Comparison of ENCODE assay signal across 9 mouse cellular contexts in genomic region chr6:115267916-115268315, GRCm38 (mm10). TPM values are rescaled to one million over a fixed set of nuclear protein-coding genes. Genes with fewer than 3 reads are reported as not detected.
DNase-seq lines count a peak whose midpoint lies in the region; ATAC-seq and TF ChIP-seq lines count a peak whose summit lies in the region.
"Had no signal": no experiment of that assay in that cellular context is flagged by ENCODE, and none has a peak within 500 bp of the region (broad histone marks: within the 10 kb centered on the region; RNA-seq: fewer than 3 reads in every experiment).

No protein-coding gene starts in this region.

- no peak overlapping the region for H3K4me2 ChIP-seq in forebrain, embryonic 15.5 days (replicated peaks)
- H3K4me2 ChIP-seq: liver, embryonic 15.5 days had no signal

- TF ChIP-seq POLR2A in MEL (IDR thresholded peaks at IDR 0.05; ENCODE audit: control insufficient read depth in 1 of 2, insufficient read depth in 1 of 2, low read depth in 1 of 2, low read length in 2 of 2, poor library complexity in 1 of 2) = no peak

- H3K9ac ChIP-seq in MEL (ENCODE audit: control insufficient read depth, low read depth, low read length, poor library complexity, severe bottlenecking) = no peak overlapping the region
- H3K9ac ChIP-seq in forebrain, embryonic 15.5 days (replicated peaks) = no peak overlapping the region
- H3K9ac ChIP-seq: liver, embryonic 15.5 days had no signal

- TF ChIP-seq CTCF in MEL (IDR thresholded peaks at IDR 0.05 in 2 of 3, conservative IDR thresholded peaks at IDR 0.05 in 1 of 3; ENCODE audit: control insufficient read depth in 1 of 3, insufficient read depth in 1 of 3, low read depth in 2 of 3, low read length in 3 of 3, poor library complexity in 1 of 3, severe bottlenecking in 1 of 3) = peak; percentile 62 to 74 (median 71)

- H3K9me3 ChIP-seq in MEL (replicated peaks; ENCODE audit: insufficient read depth, low read length) = no peaks in the 10 kb centered on the region
- H3K9me3 ChIP-seq in forebrain, embryonic 15.5 days = no peaks in the 10 kb centered on the region
- H3K9me3 ChIP-seq: liver, embryonic 15.5 days had no signal

- no peaks in the 10 kb centered on the region for H3K79me2 ChIP-seq in MEL (ENCODE audit: control insufficient read depth, insufficient read depth, low read length, poor library complexity)

- no peaks in the 10 kb centered on the region; a peak in 1 of 4 replicates for H3K27me3 ChIP-seq in MEL (ENCODE audit: control insufficient read depth in 1 of 2, insufficient read depth in 2 of 2, low read length in 2 of 2)
- no peaks in the 10 kb centered on the region for H3K27me3 ChIP-seq in forebrain, embryonic 15.5 days
- H3K27me3 ChIP-seq: liver, embryonic 15.5 days had no signal

- peak; percentile 71 for TF ChIP-seq RAD21 in MEL (IDR thresholded peaks at IDR 0.05; ENCODE audit: low read depth, low read length)

- 58% methylated on average over 2 of the region's 2 CpGs for WGBS in forebrain, embryonic 15.5 days

- peak; percentile 36 for DNase-seq in MEL (ENCODE audit: low read depth, low spot score)
- DNase-seq in c-Kit-positive CD71-positive TER-119-negative erythroid progenitor cells, embryonic 14.5 days (ENCODE audit: low read depth) = peak; percentile 1
- DNase-seq in heart, postnatal 4 days = peak; percentile 86
- DNase-seq in layer of hippocampus, adult 18-20 months (ENCODE audit: low spot score in 2 of 2) = peak; percentile 50 to 83
- DNase-seq in lung, postnatal 14 days = peak; percentile 75
- peak; percentile 49 for DNase-seq in retina, postnatal 7 days (ENCODE audit: low read depth, low spot score)

- no peaks in the 10 kb centered on the region for H3K36me3 ChIP-seq in MEL (ENCODE audit: control insufficient read depth in 1 of 2, insufficient read depth in 2 of 2, low read length in 2 of 2)
- peaks cover 8% of the 10 kb centered on the region for H3K36me3 ChIP-seq in forebrain, embryonic 15.5 days
- H3K36me3 ChIP-seq: liver, embryonic 15.5 days had no signal

- TF ChIP-seq EP300 in MEL (IDR thresholded peaks at IDR 0.05; ENCODE audit: low read depth in 1 of 2, low read length in 2 of 2) = no peak

- H3K27ac ChIP-seq in MEL (ENCODE audit: control insufficient read depth, low read depth, low read length) = no peak overlapping the region
- no peak overlapping the region for H3K27ac ChIP-seq in forebrain, embryonic 15.5 days (replicated peaks)
- H3K27ac ChIP-seq: liver, embryonic 15.5 days had no signal

- H3K4me1 ChIP-seq in MEL (ENCODE audit: control insufficient read depth in 1 of 2, insufficient read depth in 2 of 2, low read length in 2 of 2) = no peaks in the 10 kb centered on the region
- no peaks in the 10 kb centered on the region for H3K4me1 ChIP-seq in forebrain, embryonic 15.5 days
- H3K4me1 ChIP-seq: liver, embryonic 15.5 days had no signal

- ATAC-seq in forebrain, embryonic 15.5 days (replicated peaks) = peak; percentile 83
- ATAC-seq in activated CD4-positive, CD25-positive, alpha-beta regulatory T cell, adult 4 months = no peak

- no peak overlapping the region for H3K4me3 ChIP-seq in MEL (ENCODE audit: control insufficient read depth in 1 of 2, insufficient read depth in 1 of 2, low read depth in 2 of 2, low read length in 2 of 2)
- no peak overlapping the region for H3K4me3 ChIP-seq in forebrain, embryonic 15.5 days
- H3K4me3 ChIP-seq: liver, embryonic 15.5 days had no signal

TF ChIP-seq in MEL, 35 proteins besides CTCF, POLR2A, EP300 and RAD21:
- TF ChIP-seq MXI1 (IDR thresholded peaks at IDR 0.05; ENCODE audit: low read depth, low read length) = no peak
- peak; percentile 72 for TF ChIP-seq SMC3 (IDR thresholded peaks at IDR 0.05; ENCODE audit: low read depth, low read length)
- TF ChIP-seq TBP (IDR thresholded peaks at IDR 0.05; ENCODE audit: low read depth, low read length) = no peak
- TF ChIP-seq E2F4 (IDR thresholded peaks at IDR 0.05; ENCODE audit: borderline replicate concordance, low read depth, low read length) = no peak
- TF ChIP-seq ZC3H11A (IDR thresholded peaks at IDR 0.05; ENCODE audit: low read depth, low read length) = peak; percentile 49

RNA-seq across cellular contexts. Expression of gene Timp4, which starts 15.9 kb away (rescaled TPM):
- total RNA-seq in MEL (2012; rRNA removed) = not detected in 2 replicates
- not detected for polyA plus RNA-seq in MEL (2012; ENCODE audit: insufficient read depth in 1 of 2, insufficient read length in 2 of 2, low read depth in 1 of 2, low replicate concordance in 2 of 2, missing spikeins in 1 of 2)
- 2.0 and 2.3 TPM in 2 replicates for polyA plus RNA-seq in forebrain, embryonic 15.5 days (2015; fragmentation: Nextera tagmentation; extraction: Ambion mirVana)
- 1 to 10 TPM; 1.3 to 2.2 TPM for total RNA-seq in heart, postnatal 4 days (2021)
- total RNA-seq in layer of hippocampus, adult 18-20 months (2021) = 10 to 100 TPM; 19.9 to 22.0 TPM
- polyA plus RNA-seq in activated CD4-positive, CD25-positive, alpha-beta regulatory T cell, adult 4 months (2017; shearing (Covaris generic)) = under 1 TPM in 1 of 2 experiments, not detected in 1; 0.25 TPM

RNA-seq across cellular contexts. Expression of gene Gm17482, which starts 40.8 kb away (rescaled TPM):
- not detected in 2 replicates for total RNA-seq in MEL (2012; rRNA removed)
- polyA plus RNA-seq in MEL (2012; ENCODE audit: insufficient read depth in 1 of 2, insufficient read length in 2 of 2, low read depth in 1 of 2, low replicate concordance in 2 of 2, missing spikeins in 1 of 2) = not detected
- polyA plus RNA-seq in forebrain, embryonic 15.5 days (2015; fragmentation: Nextera tagmentation; extraction: Ambion mirVana) = not detected in 2 replicates
- total RNA-seq in heart, postnatal 4 days (2021) = not detected
- not detected for total RNA-seq in layer of hippocampus, adult 18-20 months (2021)
- not detected for polyA plus RNA-seq in activated CD4-positive, CD25-positive, alpha-beta regulatory T cell, adult 4 months (2017; shearing (Covaris generic))
- polyA plus RNA-seq: liver, embryonic 15.5 days had no signal

Comparison
In these comparisons a context has a peak if more than half of its experiments do, and no peak if none do; other contexts are left out.
1. DNase-seq: peak in every context shown above with its lines; median percentile 86 in heart, postnatal 4 days; 75 in lung, postnatal 14 days; 66 in layer of hippocampus, adult 18-20 months; 49 in retina, postnatal 7 days; 36 in MEL; 1 in c-Kit-positive CD71-positive TER-119-negative erythroid progenitor cells, embryonic 14.5 days.
2. RNA of gene Timp4, which starts 15.9 kb away (total RNA-seq): 19.9 to 22.0 TPM in layer of hippocampus, adult 18-20 months; 1.3 to 2.2 TPM in heart, postnatal 4 days and not detected in MEL; every median in the first group is over 4 times any median in the second.